Mouse (Mus musculus): ENCODE measurements at regions not wholly inside any gene's neighbourhood (a gene's known extent, or its start where the extent isn't known, plus 50 kb on each side); places are given as distances from the start of the nearest gene placed in this dataset.

- peak; percentile 25 for DNase-seq
Measured at GRCm38 (mm10) chr13:42244240-42245086, 56.8 kb upstream of the Edn1 start.

- no peak for DNase-seq
Measured at GRCm38 (mm10) chr13:42245753-42246409, 55.4 kb upstream of the Edn1 start.
